Mouse (Mus musculus): ENCODE measurements at regions not wholly inside any gene's neighbourhood (a gene's known extent, or its start where the extent isn't known, plus 50 kb on each side); places are given as distances from the start of the nearest gene placed in this dataset.
"Not testable (repeated sequence)": the region's sequence is repeated elsewhere in the genome, so short reads cannot be mapped to it uniquely, and the experiment has no call there.

GRCm38 (mm10) chr2:160507816-160508564 is 137.7 kb upstream of the Top1 start:
- no peak for ATAC-seq

GRCm38 (mm10) chr2:160510159-160510558 is 135.5 kb upstream of the Top1 start:
- no peak for ATAC-seq

DNA sequence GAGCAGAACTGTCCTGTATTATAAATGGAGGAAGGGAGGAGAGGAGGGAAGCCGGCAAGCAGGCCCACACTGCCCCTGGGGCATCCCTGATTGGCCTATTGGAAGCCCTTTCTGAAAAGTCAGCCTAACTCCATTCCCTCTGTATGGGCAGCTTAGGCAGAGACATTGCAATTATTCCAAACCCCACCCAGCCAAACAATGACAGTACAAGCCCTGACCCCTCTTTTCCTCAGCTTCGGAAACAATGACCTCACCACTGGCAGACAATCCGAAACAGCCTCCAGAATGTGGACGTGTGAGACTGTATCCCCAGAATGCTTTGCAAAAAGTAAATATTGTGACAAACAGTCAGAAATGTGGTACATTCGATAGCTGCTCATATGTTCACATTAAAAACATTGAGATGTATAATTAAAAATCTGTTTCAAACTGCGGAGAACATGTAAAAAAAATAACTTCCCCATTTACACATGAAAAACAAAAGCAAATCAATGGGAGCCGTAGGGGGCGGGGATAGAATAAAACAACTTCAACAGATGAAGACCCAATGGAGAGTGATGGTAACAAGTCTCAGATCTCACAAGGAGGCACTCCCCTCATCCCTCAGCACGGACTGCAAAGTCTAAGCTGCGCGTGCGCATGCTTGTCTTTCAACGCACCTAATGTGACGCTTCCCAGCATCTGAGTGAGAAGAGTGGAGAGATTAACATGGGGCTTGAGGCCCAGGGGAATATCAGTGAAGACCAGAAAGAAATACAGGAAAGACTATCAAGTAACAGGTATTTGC is 134.9 kb upstream of the Top1 start:
- ATAC-seq, result no peak

- ATAC-seq, result no peak
Measured at GRCm38 (mm10) chr2:160515621-160516020, 130.1 kb upstream of the Top1 start.

- no peak for ATAC-seq
Measured at GRCm38 (mm10) chr2:160516526-160516925, 129.2 kb upstream of the Top1 start.

GRCm38 (mm10) chr2:160525301-160526205 is 120.1 kb upstream of the Top1 start:
- no peak for ATAC-seq

DNA sequence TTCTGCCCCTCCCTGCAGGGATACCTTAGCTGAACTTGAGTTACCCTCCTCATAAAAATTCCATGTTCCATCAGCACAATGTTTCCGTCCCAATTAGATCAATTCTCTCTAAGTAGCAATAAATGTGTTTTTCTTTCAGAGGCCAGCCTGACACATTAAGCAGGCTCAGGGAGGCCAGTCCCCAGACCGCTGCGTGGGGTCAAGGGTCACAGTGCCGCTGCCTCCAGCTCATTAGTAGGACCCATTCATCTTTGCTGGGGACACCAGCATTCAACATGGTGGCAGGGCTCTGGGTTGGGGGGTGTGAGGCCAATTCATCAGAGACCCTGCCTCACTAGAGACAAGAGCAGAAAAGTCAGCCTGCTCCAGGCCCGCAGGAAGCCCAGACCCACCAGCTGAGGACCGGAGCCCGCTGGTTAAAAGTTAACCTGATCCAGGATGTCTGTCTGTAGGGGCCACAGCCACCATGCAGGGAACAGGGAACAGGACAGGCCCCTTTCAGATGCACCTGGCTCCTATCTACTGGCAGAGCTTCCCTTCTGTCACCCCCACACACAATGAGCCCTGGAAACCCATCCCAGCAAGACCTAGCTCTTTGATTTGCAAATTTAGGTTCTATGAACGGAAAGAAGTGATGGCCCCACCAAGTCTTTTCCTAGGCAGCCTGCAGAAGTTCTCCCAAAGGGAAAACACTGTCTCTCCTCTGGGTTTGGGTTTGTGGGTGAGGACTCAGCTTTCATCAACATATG is 119.1 kb upstream of the Top1 start:
- ATAC-seq, result no peak

DNA sequence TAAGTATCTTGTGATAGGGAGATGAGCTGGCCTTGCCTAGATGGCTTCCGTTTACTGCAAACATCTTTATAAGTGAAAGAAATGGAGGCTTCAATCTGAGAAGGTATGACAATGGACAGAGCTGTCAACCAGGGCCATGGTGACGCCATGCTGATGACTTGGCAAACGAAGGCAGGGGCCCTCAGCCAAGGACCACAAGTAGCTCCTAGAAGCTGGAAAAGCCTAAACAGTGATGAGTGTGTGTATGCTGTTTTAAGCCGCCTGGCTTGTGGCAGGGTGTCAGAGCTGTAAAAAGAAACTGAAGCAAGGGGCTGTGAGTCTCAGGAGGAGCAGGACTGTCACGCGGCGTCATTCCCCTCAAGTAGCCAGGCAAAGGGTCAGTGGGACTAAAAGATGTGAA is 116.4 kb upstream of the Top1 start:
- no peak for ATAC-seq

DNA sequence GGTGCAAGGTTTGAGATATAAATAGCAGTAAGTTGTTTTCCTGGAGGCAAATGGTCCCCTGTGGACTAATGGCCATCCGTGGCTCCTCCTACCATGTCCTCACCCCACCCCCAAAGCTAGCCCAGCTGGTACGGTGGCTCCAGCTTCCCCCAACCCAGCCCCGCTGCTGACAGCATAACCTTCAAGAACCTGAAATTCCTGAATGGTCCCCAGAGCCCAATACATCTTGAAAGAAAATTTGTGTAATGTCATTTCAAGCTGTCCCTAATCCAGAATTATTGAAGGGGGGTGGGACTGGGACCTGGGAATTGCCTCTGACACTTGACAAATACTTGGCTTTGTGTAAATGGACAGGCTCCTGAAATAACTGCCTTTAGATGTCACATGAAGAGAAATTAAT is 115.3 kb upstream of the Top1 start:
- no peak for ATAC-seq

DNA sequence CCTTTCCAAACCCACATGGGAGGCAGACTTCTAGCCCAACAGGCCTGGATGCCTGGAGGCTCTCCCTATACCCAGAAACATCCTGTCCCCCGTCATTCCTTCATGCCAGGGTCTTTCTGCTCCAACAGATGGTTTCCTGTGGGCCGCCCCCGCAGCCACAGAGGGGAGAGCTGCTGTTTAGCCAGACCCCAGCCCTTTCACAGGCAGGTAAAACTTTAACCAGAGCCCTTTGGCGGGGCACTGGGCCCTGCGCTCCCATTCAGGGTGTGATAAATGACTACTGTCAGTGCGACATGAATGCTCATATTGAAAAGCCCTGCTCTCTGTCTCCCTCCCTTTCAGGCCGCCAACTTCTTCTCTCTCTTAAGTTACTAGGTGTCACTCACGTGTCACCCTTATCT is 108.4 kb upstream of the Top1 start:
- ATAC-seq, result no peak

GRCm38 (mm10) chr2:160545527-160545926 is 100.2 kb upstream of the Top1 start:
- ATAC-seq, result no peak

- no peak for ATAC-seq
Measured at GRCm38 (mm10) chr2:160552121-160552669, 93.5 kb upstream of the Top1 start.

DNA sequence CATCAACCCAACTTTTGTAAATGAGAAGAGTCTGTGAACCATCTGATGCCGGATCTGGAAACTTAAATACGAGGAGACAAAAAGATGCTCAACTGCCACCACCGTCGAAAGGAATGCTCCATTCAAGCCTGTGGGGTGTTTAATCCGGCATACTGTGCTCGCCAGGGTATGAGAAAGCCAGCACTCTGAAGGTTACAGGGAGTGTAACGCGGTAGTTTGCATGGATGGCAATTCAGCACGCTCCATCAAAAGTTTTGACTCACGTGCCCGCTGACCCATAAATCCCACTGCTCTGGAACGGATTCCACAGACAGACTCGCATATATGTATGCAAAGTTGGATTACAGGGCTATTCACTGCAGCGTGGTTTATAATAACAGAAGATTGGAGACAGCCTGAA is 84.0 kb upstream of the Top1 start:
- ATAC-seq, result no peak

- no peak for ATAC-seq
Measured at GRCm38 (mm10) chr2:160567813-160568212, 77.9 kb upstream of the Top1 start.

DNA sequence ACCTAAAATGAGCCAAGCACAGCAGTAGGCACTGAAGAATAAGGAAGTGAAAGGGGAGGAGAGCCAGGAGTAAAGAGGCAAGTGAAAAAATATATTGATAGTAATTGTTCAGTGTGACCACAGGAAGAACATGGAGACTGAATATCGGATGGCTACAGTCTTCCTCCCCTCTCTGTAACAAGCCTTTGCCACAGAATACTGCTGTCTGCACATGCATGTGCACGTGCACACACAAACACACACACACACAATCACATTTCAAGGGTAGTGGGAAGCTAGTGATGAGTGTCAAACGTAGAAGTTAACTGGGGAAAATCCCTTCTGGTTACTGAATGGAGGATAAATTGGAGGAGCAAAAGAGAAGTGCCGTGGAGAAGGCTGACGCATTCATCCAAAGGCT is 76.2 kb upstream of the Top1 start:
- ATAC-seq, result no peak

DNA sequence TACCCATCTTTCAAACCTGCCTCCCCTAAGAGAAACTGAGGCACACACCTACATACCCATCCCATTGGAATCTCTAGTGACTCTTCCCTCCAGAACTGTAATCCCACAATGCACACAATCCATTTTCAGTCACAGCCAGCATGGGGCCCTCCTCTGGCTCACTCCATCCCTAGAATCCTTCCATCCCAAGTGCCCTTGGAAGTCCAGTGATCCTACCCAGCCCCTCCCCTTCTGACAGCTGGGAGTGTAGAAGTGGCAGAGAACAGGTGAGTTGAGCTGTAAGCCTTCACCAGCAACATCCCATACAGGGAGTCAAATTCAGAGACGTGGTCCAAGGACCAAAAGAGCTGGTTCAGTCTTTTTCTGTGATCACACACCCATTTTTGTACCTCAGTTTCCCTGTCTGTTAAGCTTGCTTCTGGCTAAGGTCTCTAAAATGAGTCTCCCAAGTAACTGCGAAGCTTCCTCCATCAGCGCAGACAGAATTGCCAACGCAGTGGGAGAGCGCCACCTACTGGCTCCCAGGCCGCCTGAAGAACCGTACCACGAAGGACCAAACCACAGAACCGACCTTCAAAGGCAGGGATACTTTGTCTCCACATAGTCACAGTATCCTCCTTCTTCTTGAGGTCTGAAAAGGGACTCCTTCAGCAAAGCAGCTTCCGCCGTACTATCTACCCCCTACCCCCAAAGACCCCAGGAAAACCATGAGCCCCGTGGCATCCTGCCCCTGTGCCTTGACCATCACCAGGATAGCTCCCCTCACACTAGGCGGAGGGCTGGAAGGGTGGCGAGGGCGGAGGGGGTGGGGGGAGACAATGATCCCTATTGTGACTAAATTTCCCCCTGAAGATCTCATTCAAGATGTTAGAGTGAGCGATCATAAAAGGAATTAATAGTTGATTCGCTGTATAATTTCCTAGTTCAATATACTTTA is 67.0 kb upstream of the Top1 start:
- peak; percentile 67 for ATAC-seq

DNA sequence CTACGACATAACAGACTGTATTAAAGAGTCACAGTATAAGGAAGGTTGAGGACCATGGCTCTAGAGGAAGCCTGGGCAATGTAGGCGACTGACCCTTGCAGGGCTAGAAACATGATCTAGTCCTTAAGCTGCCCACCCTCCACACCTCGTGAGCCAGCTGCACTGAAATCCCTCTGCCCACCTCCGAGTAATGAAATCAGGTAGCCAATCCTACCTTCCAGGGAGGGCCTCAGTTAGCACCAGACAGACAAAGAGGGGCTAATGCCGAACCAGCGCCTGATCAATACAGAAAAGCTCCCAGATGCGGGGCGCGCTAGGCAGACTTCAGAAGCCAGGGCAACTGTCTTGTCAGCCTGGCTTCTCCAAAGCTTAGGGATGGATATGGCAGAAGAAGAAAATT is 65.4 kb upstream of the Top1 start:
- no peak for ATAC-seq

- no peak for ATAC-seq
Measured at GRCm38 (mm10) chr2:160581029-160581428, 64.7 kb upstream of the Top1 start.

DNA sequence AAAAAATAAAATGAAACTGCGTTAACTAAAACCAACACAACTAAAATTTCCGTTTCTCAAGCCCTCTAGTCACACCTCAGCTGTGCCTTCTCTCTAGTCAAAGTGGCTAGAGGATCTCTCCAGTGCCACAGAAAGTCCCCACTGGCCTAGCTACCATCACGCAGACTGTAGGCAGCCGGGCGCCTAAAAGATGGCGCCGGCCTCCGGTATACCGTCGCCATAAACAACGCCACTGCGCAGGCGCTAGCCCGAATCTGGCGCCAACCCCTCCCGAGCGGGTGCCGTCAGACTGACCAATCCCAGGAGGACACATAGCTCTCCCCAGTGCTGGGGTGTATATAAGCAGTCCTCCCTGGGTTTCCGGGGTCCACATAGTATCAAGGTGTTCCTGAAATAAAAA is 62.7 kb upstream of the Top1 start:
- not testable (repeated sequence) for ATAC-seq

- ATAC-seq, result no peak
Measured at GRCm38 (mm10) chr2:160583506-160583905, 62.2 kb upstream of the Top1 start.

DNA sequence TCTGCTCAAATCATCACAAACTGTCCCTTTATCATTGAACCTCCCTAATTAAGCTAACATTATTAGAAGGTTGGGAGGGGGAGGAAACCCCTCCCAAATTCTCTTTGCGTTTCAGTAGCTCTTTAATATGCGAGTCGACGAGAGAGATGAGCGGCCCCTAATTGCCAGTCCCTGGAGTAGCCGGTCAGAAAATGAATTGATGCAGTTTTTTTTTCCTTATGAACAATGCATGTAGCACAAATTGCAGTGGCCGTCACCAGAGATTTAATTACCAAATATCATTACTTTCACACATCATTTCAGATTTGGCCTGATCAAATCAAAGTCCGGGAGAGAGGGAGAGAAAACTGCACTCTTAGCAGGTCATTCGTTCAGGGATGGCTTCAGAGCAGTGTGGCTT is 61.1 kb upstream of the Top1 start:
- ATAC-seq, result no peak
